Mouse (Mus musculus) E14TG2a.4 (cell line): Measurements from ENCODE around the gene Abca3.

Experiments
- CTCF ChIP-seq: conservative IDR thresholded peaks from 2 replicates; pipeline ENCODE4 v1.5.1; 2014; ENCODE audit warnings: low read length
- NANOG ChIP-seq: IDR thresholded peaks from 2 replicates; pipeline ENCODE4 v1.6.1; 2014; ENCODE audit warnings: borderline replicate concordance, low read length, mixed read lengths
- POU5F1 ChIP-seq: IDR thresholded peaks from 2 replicates; pipeline ENCODE4 v1.6.1; 2014; ENCODE audit warnings: low read length, borderline replicate concordance

GRCm38 (mm10) chr17:24454756-24455522 lies 103.2 kb downstream of the Abca3 start:
- TF ChIP-seq CTCF: no peak
- no peak for TF ChIP-seq NANOG
- no peak for TF ChIP-seq POU5F1
